Mouse (Mus musculus) liver, adult 2 months (tissue): ENCODE results near the gene Dis3l2.

Experiments
- CTCF ChIP-seq: fragments of 200-500 bp; IDR thresholded peaks from 2 replicates; pipeline ENCODE4 v1.5.1; 2011; ENCODE audit warnings: low read depth, low read length, control low read depth
- POLR2A ChIP-seq: fragments of 200-500 bp; IDR thresholded peaks from 2 replicates; pipeline ENCODE4 v1.6.1; 2011; ENCODE audit warnings: low read length, control low read depth; ENCODE audit not compliant: insufficient read depth; ENCODE audit errors: extremely low read depth

DNA sequence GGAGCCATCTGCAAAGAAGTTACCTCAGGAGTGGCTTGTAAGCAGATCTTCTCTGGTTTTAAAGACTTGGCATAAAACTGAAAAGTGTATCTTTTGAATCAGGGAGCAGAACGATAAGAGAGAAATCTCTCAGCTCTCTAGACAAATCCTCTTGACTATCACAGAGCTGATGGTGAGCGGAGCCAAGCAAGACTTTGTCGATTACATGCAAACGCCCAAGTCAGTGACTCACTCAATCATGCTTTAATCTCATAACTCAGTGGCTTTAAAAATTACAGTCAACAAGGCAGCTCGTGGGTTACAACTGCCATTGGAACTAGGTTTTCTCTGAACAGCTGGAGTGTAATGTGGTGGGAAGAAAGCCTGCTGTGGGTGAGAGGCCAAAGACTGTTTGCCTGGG is 297.8 kb downstream of the Dis3l2 start:
- TF ChIP-seq POLR2A (no peak), CTCF (no peak)
